Mouse (Mus musculus): ENCODE data around the gene Olfr1358. TPM values are rescaled to one million over a fixed set of nuclear protein-coding genes. Genes with fewer than 3 reads are reported as not detected.
"Not testable (repeated sequence)": the region's sequence is repeated elsewhere in the genome, so short reads cannot be mapped to it uniquely, and the experiment has no call there.

The Olfr1358 gene
- not detected in 2 replicates for polyA plus RNA-seq (2016; fragmentation: Nextera tagmentation; extraction: Ambion mirVana)

- Histone ChIP-seq H3K27ac (replicated peaks) (no peak within 1 kb of the TSS), H3K9me3 (no peaks in the 10 kb centered on the region), H3K4me1 (no peaks in the 10 kb centered on the region), H3K27me3 (replicated peaks; ENCODE audit: low read depth, poor library complexity, severe bottlenecking) (no peaks in the 10 kb centered on the region), H3K4me3 (no peak within 1 kb of the TSS), H3K36me3 (replicated peaks) (no peaks in the 10 kb centered on the region)
- DNase-seq (ENCODE audit: low spot score) = no peak
Observed at GRCm38 (mm10) chr10:78517128-78517527, at the start of gene Olfr1358. Olfr1358 (plus strand) TSS chr10:78517428.

GRCm38 (mm10) chr10:78467761-78468310 lies 49.4 kb upstream of the Olfr1358 start:
- peaks cover 13% of the 10 kb centered on the region; the same call in 1 of the 2 replicates for H3K27me3 ChIP-seq (replicated peaks; ENCODE audit: low read depth, poor library complexity, severe bottlenecking)
- DNase-seq (ENCODE audit: low spot score) = peak; percentile 47

GRCm38 (mm10) chr10:78470582-78471313 lies 46.5 kb upstream of the Olfr1358 start:
- DNase-seq (ENCODE audit: low spot score) = peak; percentile 32
- 31% methylated on average over 15 of the region's 15 CpGs for WGBS
- Histone ChIP-seq H3K9me3 (no peaks in the 10 kb centered on the region), H3K4me3 (no peak overlapping the region), H3K36me3 (replicated peaks) (no peaks in the 10 kb centered on the region), H3K27ac (replicated peaks) (peak overlapping the region; percentile 51), H3K4me1 (peaks cover 28% of the 10 kb centered on the region), H3K27me3 (replicated peaks; ENCODE audit: low read depth, poor library complexity, severe bottlenecking) (0 out of 2 replicates have a peak, but pooled peaks cover 4% of the 10 kb centered on the region)

More at GRCm38 (mm10) chr10:78467761-78468310, 49.4 kb upstream of the Olfr1358 start:
- H3K4me3 ChIP-seq = no peak overlapping the region
- peaks cover 52% of the 10 kb centered on the region for H3K4me1 ChIP-seq
- WGBS = 29% methylated on average over 2 of the region's 2 CpGs
- no peaks in the 10 kb centered on the region for H3K9me3 ChIP-seq
- H3K36me3 ChIP-seq (replicated peaks) = no peaks in the 10 kb centered on the region
- peak overlapping the region; percentile 75 for H3K27ac ChIP-seq (replicated peaks)

GRCm38 (mm10) chr10:78472046-78472445 lies 45.2 kb upstream of the Olfr1358 start:
- WGBS = 78% methylated on average over 3 of the region's 3 CpGs
- Histone ChIP-seq H3K4me3 (no peak overlapping the region), H3K4me1 (peaks cover 26% of the 10 kb centered on the region), H3K36me3 (replicated peaks) (no peaks in the 10 kb centered on the region), H3K27ac (replicated peaks) (no peak overlapping the region), H3K27me3 (replicated peaks; ENCODE audit: low read depth, poor library complexity, severe bottlenecking) (0 out of 2 replicates have a peak, but pooled peaks cover 4% of the 10 kb centered on the region), H3K9me3 (no peaks in the 10 kb centered on the region)
- DNase-seq (ENCODE audit: low spot score) = no peak

- H3K27me3 ChIP-seq (replicated peaks; ENCODE audit: low read depth, poor library complexity, severe bottlenecking) = 0 out of 2 replicates have a peak, but pooled peaks cover 4% of the 10 kb centered on the region
- H3K36me3 ChIP-seq (replicated peaks) = no peaks in the 10 kb centered on the region
- 67% methylated on average over 5 of the region's 5 CpGs for WGBS
- DNase-seq (ENCODE audit: low spot score) = no peak
- H3K4me1 ChIP-seq = peaks cover 12% of the 10 kb centered on the region
- no peaks in the 10 kb centered on the region for H3K9me3 ChIP-seq
- H3K4me3 ChIP-seq = no peak overlapping the region
- no peak overlapping the region for H3K27ac ChIP-seq (replicated peaks)
Observed at GRCm38 (mm10) chr10:78473434-78473833, 43.8 kb upstream of the Olfr1358 start.

GRCm38 (mm10) chr10:78474759-78475158 lies 42.5 kb upstream of the Olfr1358 start:
- 69% methylated on average over 8 of the region's 8 CpGs for WGBS
- no peaks in the 10 kb centered on the region for H3K9me3 ChIP-seq
- no peak for DNase-seq (ENCODE audit: low spot score)
- H3K4me3 ChIP-seq = no peak overlapping the region
- H3K4me1 ChIP-seq = peaks cover 11% of the 10 kb centered on the region
- no peak overlapping the region for H3K27ac ChIP-seq (replicated peaks)
- no peaks in the 10 kb centered on the region for H3K36me3 ChIP-seq (replicated peaks)
- 0 out of 2 replicates have a peak, but pooled peaks cover 4% of the 10 kb centered on the region for H3K27me3 ChIP-seq (replicated peaks; ENCODE audit: low read depth, poor library complexity, severe bottlenecking)

GRCm38 (mm10) chr10:78476821-78477220 lies 40.4 kb upstream of the Olfr1358 start:
- Histone ChIP-seq H3K4me1 (peaks cover 7% of the 10 kb centered on the region), H3K27me3 (replicated peaks; ENCODE audit: low read depth, poor library complexity, severe bottlenecking) (peaks cover 22% of the 10 kb centered on the region)
- 73% methylated on average over 4 of the region's 4 CpGs for WGBS

GRCm38 (mm10) chr10:78480954-78481927 lies 36.0 kb upstream of the Olfr1358 start:
- 37% methylated on average over 21 of the region's 21 CpGs for WGBS
- Histone ChIP-seq H3K4me3 (peak overlapping the region; percentile 63), H3K27me3 (replicated peaks; ENCODE audit: low read depth, poor library complexity, severe bottlenecking) (peaks cover 49% of the 10 kb centered on the region), H3K4me1 (peaks cover 16% of the 10 kb centered on the region), H3K9me3 (no peaks in the 10 kb centered on the region), H3K36me3 (replicated peaks) (no peaks in the 10 kb centered on the region), H3K27ac (replicated peaks) (peak overlapping the region; percentile 62)
- DNase-seq (ENCODE audit: low spot score) = no peak

More at GRCm38 (mm10) chr10:78476821-78477220, 40.4 kb upstream of the Olfr1358 start:
- no peak overlapping the region for H3K27ac ChIP-seq (replicated peaks)
- H3K4me3 ChIP-seq = no peak overlapping the region
- H3K9me3 ChIP-seq = no peaks in the 10 kb centered on the region
- H3K36me3 ChIP-seq (replicated peaks) = no peaks in the 10 kb centered on the region
- no peak for DNase-seq (ENCODE audit: low spot score)

GRCm38 (mm10) chr10:78481928-78482499 lies 35.2 kb upstream of the Olfr1358 start:
- peak overlapping the region; percentile 62 for H3K27ac ChIP-seq (replicated peaks)

GRCm38 (mm10) chr10:78485369-78485768 lies 31.9 kb upstream of the Olfr1358 start:
- H3K27ac ChIP-seq (replicated peaks); H3K36me3 ChIP-seq (replicated peaks); H3K4me3 ChIP-seq; DNase-seq (ENCODE audit: low spot score); H3K9me3 ChIP-seq: not testable (repeated sequence)
- Histone ChIP-seq H3K4me1 (peaks cover 22% of the 10 kb centered on the region), H3K27me3 (replicated peaks; ENCODE audit: low read depth, poor library complexity, severe bottlenecking) (peaks cover 63% of the 10 kb centered on the region)
- 84% methylated on average over 2 of the region's 2 CpGs for WGBS

More at GRCm38 (mm10) chr10:78481928-78482499, 35.2 kb upstream of the Olfr1358 start:
- no peaks in the 10 kb centered on the region for H3K36me3 ChIP-seq (replicated peaks)
- peak; percentile 88 for DNase-seq (ENCODE audit: low spot score)
- WGBS = under 1% methylated on average over 35 of the region's 35 CpGs
- H3K4me3 ChIP-seq = peak overlapping the region; percentile 63
- H3K9me3 ChIP-seq = no peaks in the 10 kb centered on the region
- peaks cover 57% of the 10 kb centered on the region for H3K27me3 ChIP-seq (replicated peaks; ENCODE audit: low read depth, poor library complexity, severe bottlenecking)
- H3K4me1 ChIP-seq = peaks cover 16% of the 10 kb centered on the region

- Histone ChIP-seq H3K9me3 (no peaks in the 10 kb centered on the region), H3K4me3 (no peak overlapping the region), H3K4me1 (peaks cover 14% of the 10 kb centered on the region), H3K27me3 (replicated peaks; ENCODE audit: low read depth, poor library complexity, severe bottlenecking) (peaks cover 50% of the 10 kb centered on the region), H3K27ac (replicated peaks) (no peak overlapping the region), H3K36me3 (replicated peaks) (no peaks in the 10 kb centered on the region)
- 72% methylated on average over 5 of the region's 5 CpGs for WGBS
- DNase-seq (ENCODE audit: low spot score) = no peak
Observed at GRCm38 (mm10) chr10:78486871-78487270, 30.4 kb upstream of the Olfr1358 start.

Measured in embryonic facial prominence, embryonic 10.5 days (tissue).